Mouse (Mus musculus): ENCODE data around the gene Katnal1. TPM values are rescaled to one million over a fixed set of nuclear protein-coding genes. Genes with fewer than 3 reads are reported as not detected.

The Katnal1 gene
- total and polyA plus RNA-seq, 3 experiments: 12.8 to 14.8 TPM; not detected in 1

- TF ChIP-seq GATA1 (IDR thresholded peaks at IDR 0.05; ENCODE audit: low read depth, low read length): 0 out of 2 replicates have a peak, but pooled peaks have one; percentile 31
- TF ChIP-seq SIN3A (IDR thresholded peaks at IDR 0.05; ENCODE audit: low read length): no peak
- Histone ChIP-seq H3K27me3 (ENCODE audit: control insufficient read depth in 1 of 2, insufficient read depth in 2 of 2, low read length in 2 of 2) (no peaks in the 10 kb centered on the region), H3K36me3 (ENCODE audit: control insufficient read depth in 1 of 2, insufficient read depth in 2 of 2, low read length in 2 of 2) (peaks cover 0 to 26% of the 10 kb centered on the region in 2 experiments; a peak in 2 of 4 replicates), H3K9ac (ENCODE audit: control insufficient read depth, low read depth, low read length, poor library complexity, severe bottlenecking) (no peak overlapping the region), H3K27ac (ENCODE audit: control insufficient read depth, low read depth, low read length) (no peak overlapping the region), H3K79me2 (ENCODE audit: control insufficient read depth, insufficient read depth, low read length, poor library complexity) (no peaks in the 10 kb centered on the region), H3K4me3 (ENCODE audit: control insufficient read depth in 1 of 2, insufficient read depth in 1 of 2, low read depth in 2 of 2, low read length in 2 of 2) (no peak overlapping the region), H3K9me3 (replicated peaks; ENCODE audit: insufficient read depth, low read length) (no peaks in the 10 kb centered on the region), H3K4me1 (ENCODE audit: control insufficient read depth in 1 of 2, insufficient read depth in 2 of 2, low read length in 2 of 2) (peaks cover 15 to 31% of the 10 kb centered on the region in 2 experiments)
- no peak for DNase-seq (ENCODE audit: low read depth, low spot score)
Measured at GRCm38 (mm10) chr5:148968958-148969576, 39.9 kb upstream of the Katnal1 start.

DNA sequence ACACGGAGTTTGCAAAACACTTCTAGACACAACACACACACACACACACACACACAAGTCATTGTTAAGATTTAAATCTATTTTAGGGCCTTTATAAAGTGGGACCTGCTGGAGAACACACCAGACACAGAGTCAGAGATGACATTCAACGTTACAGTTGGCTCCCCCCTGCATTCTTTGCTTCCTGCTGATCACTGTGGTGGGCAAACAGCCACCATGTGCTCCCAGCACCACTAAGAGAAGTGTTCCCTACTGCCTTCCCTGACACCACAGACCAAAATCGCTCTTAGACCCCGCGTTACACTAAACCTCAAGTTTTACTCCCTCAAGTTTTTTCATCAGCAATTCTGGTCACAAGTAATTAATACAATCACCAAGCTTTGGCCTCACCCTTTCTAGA, 39.1 kb upstream of the Katnal1 start:
- Histone ChIP-seq H3K4me3 (ENCODE audit: control insufficient read depth in 1 of 2, insufficient read depth in 1 of 2, low read depth in 2 of 2, low read length in 2 of 2) (no peak overlapping the region), H3K9ac (ENCODE audit: control insufficient read depth, low read depth, low read length, poor library complexity, severe bottlenecking) (no peak overlapping the region), H3K27me3 (ENCODE audit: control insufficient read depth in 1 of 2, insufficient read depth in 2 of 2, low read length in 2 of 2) (no peaks in the 10 kb centered on the region), H3K36me3 (ENCODE audit: control insufficient read depth in 1 of 2, insufficient read depth in 2 of 2, low read length in 2 of 2) (peaks cover 0 to 26% of the 10 kb centered on the region in 2 experiments; a peak in 2 of 4 replicates), H3K27ac (ENCODE audit: control insufficient read depth, low read depth, low read length) (no peak overlapping the region), H3K4me1 (ENCODE audit: control insufficient read depth in 1 of 2, insufficient read depth in 2 of 2, low read length in 2 of 2) (peaks cover 15 to 32% of the 10 kb centered on the region in 2 experiments), H3K79me2 (ENCODE audit: control insufficient read depth, insufficient read depth, low read length, poor library complexity) (no peaks in the 10 kb centered on the region), H3K9me3 (replicated peaks; ENCODE audit: insufficient read depth, low read length) (no peaks in the 10 kb centered on the region)
- no peak for DNase-seq (ENCODE audit: low read depth, low spot score)
- TF ChIP-seq NRF1 (IDR thresholded peaks at IDR 0.05; ENCODE audit: insufficient read depth, low read depth, low read length, poor library complexity, severe bottlenecking) (no peak), MAZ (IDR thresholded peaks at IDR 0.05; ENCODE audit: low read depth, low read length) (no peak), JUND (IDR thresholded peaks at IDR 0.05; ENCODE audit: low read depth, low read length) (no peak), CTCF (IDR thresholded peaks at IDR 0.05 in 2 of 3, conservative IDR thresholded peaks at IDR 0.05 in 1 of 3; ENCODE audit: control insufficient read depth in 1 of 3, insufficient read depth in 1 of 3, low read depth in 2 of 3, low read length in 3 of 3, poor library complexity in 1 of 3, severe bottlenecking in 1 of 3) (no peak), ELF1 (IDR thresholded peaks at IDR 0.05; ENCODE audit: low read depth, low read length) (no peak), TBP (IDR thresholded peaks at IDR 0.05; ENCODE audit: low read depth, low read length) (no peak)

DNA sequence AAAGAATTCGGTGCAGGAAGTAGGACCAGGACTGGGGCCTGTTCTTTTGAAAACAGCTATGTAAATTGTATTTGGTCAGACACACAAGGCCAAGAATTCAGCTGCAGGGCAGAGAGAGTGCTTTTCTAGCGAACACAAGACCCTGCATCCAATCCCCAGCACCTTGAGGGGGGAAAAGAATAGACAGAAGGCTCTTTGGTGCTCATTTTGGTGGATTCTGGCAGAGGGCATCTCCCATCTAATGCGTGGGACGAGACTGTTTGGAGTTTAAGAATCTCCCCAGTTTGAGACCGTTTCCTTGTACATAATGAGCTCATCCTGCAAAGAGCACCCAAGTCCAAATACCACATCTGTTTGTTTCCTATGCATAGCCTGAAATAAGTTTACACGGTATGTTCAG, 37.3 kb upstream of the Katnal1 start:
- Histone ChIP-seq H3K36me3 (ENCODE audit: control insufficient read depth in 1 of 2, insufficient read depth in 2 of 2, low read length in 2 of 2) (peaks cover 0 to 26% of the 10 kb centered on the region in 2 experiments; a peak in 2 of 4 replicates), H3K27me3 (ENCODE audit: control insufficient read depth in 1 of 2, insufficient read depth in 2 of 2, low read length in 2 of 2) (no peaks in the 10 kb centered on the region), H3K27ac (ENCODE audit: control insufficient read depth, low read depth, low read length) (peak overlapping the region; percentile 77), H3K4me1 (ENCODE audit: control insufficient read depth in 1 of 2, insufficient read depth in 2 of 2, low read length in 2 of 2) (peaks cover 15 to 32% of the 10 kb centered on the region in 2 experiments), H3K9ac (ENCODE audit: control insufficient read depth, low read depth, low read length, poor library complexity, severe bottlenecking) (peak overlapping the region; percentile 39), H3K79me2 (ENCODE audit: control insufficient read depth, insufficient read depth, low read length, poor library complexity) (no peaks in the 10 kb centered on the region), H3K4me3 (ENCODE audit: control insufficient read depth in 1 of 2, insufficient read depth in 1 of 2, low read depth in 2 of 2, low read length in 2 of 2) (peak overlapping the region; percentile 1 to 2; a peak in 1 of 4 replicates), H3K9me3 (replicated peaks; ENCODE audit: insufficient read depth, low read length) (no peaks in the 10 kb centered on the region)
- no peak for DNase-seq (ENCODE audit: low read depth, low spot score)
- no peak for TF ChIP-seq ETS1 (IDR thresholded peaks at IDR 0.05; ENCODE audit: low read depth, low read length)
- no peak for TF ChIP-seq BHLHE40 (IDR thresholded peaks at IDR 0.05; ENCODE audit: borderline replicate concordance, low read depth, low read length)
- no peak for TF ChIP-seq NELFE (IDR thresholded peaks at IDR 0.05; ENCODE audit: low read depth, low read length)
- no peak for TF ChIP-seq TBP (IDR thresholded peaks at IDR 0.05; ENCODE audit: low read depth, low read length)
- TF ChIP-seq CHD2 (IDR thresholded peaks at IDR 0.05; ENCODE audit: low read length): no peak
- TF ChIP-seq ZNF384 (IDR thresholded peaks at IDR 0.05; ENCODE audit: low read depth, low read length): no peak
- TF ChIP-seq RCOR1 (IDR thresholded peaks at IDR 0.05; ENCODE audit: low read depth, low read length): no peak
